Mouse (Mus musculus): Measurements from ENCODE around the gene Gm9837. TPM values are rescaled to one million over a fixed set of nuclear protein-coding genes. Genes with fewer than 3 reads are reported as not detected.
A peak's percentile ranks its signal among the peaks of the same experiment; 100 is the strongest.
"Not testable (repeated sequence)": the region's sequence is repeated elsewhere in the genome, so short reads cannot be mapped to it uniquely, and the experiment has no call there.

Gene Gm9837
- polyA plus RNA-seq, 1 experiment: not detected

- H3K27ac ChIP-seq (ENCODE audit: insufficient read depth, low read length): no peak overlapping the region
- TF ChIP-seq POLR2A (IDR thresholded peaks at IDR 0.05; ENCODE audit: low read depth, low read length) (no peak), CTCF (IDR thresholded peaks at IDR 0.05; ENCODE audit: borderline replicate concordance, insufficient read depth, low read length) (no peak)
Observed at GRCm38 (mm10) chr11:53429182-53429581, 41.1 kb downstream of the Gm9837 start.

DNA sequence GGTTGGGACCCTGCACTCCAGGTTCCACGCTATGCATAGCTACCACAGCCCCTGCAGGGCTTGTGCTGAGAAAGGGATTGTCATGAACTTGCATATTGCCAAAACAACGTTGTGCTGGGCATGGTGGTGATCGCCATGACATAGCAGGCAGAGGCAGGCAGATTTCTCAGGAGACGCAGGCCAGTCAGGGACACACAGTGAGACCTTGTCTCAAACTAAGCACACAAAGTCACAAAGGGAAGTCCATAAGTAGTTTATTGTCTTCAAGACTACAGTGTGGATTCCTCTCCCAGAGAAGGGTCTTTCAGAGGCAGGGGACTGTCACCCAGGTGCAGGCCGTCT, 41.6 kb downstream of the Gm9837 start:
- 0 out of 2 replicates have a peak, but pooled peaks have one; percentile 7 for TF ChIP-seq POLR2A (IDR thresholded peaks at IDR 0.05; ENCODE audit: low read depth, low read length)
- TF ChIP-seq CTCF (IDR thresholded peaks at IDR 0.05; ENCODE audit: borderline replicate concordance, insufficient read depth, low read length): no peak
- H3K4me1 ChIP-seq (ENCODE audit: control insufficient read depth, insufficient read depth, low read length): peaks cover 4% of the 10 kb centered on the region; the same call in 1 of the 2 replicates
- H3K27ac ChIP-seq (ENCODE audit: insufficient read depth, low read length): no peak overlapping the region
- no peak overlapping the region for H3K4me3 ChIP-seq (ENCODE audit: insufficient read depth, low read length)

More at GRCm38 (mm10) chr11:53429182-53429581, 41.1 kb downstream of the Gm9837 start:
- peak overlapping the region; percentile 78 for H3K4me3 ChIP-seq (ENCODE audit: insufficient read depth, low read length)
- H3K4me1 ChIP-seq (ENCODE audit: control insufficient read depth, insufficient read depth, low read length): peaks cover 4% of the 10 kb centered on the region; the same call in 1 of the 2 replicates

- Histone ChIP-seq H3K4me3 (ENCODE audit: insufficient read depth, low read length) (no peak overlapping the region), H3K27ac (ENCODE audit: insufficient read depth, low read length) (no peak overlapping the region), H3K4me1 (ENCODE audit: control insufficient read depth, insufficient read depth, low read length) (peaks cover 4% of the 10 kb centered on the region; the same call in 1 of the 2 replicates)
- TF ChIP-seq CTCF (IDR thresholded peaks at IDR 0.05; ENCODE audit: borderline replicate concordance, insufficient read depth, low read length): no peak
- TF ChIP-seq POLR2A (IDR thresholded peaks at IDR 0.05; ENCODE audit: low read depth, low read length): 0 out of 2 replicates have a peak, but pooled peaks have one; percentile 3
Observed at GRCm38 (mm10) chr11:53427993-53428715, 42.1 kb downstream of the Gm9837 start.

- H3K4me3 ChIP-seq (ENCODE audit: insufficient read depth, low read length); H3K4me1 ChIP-seq (ENCODE audit: control insufficient read depth, insufficient read depth, low read length); H3K27ac ChIP-seq (ENCODE audit: insufficient read depth, low read length): not testable (repeated sequence)
Observed at GRCm38 (mm10) chr11:53426914-53427313, 43.4 kb downstream of the Gm9837 start.

DNA sequence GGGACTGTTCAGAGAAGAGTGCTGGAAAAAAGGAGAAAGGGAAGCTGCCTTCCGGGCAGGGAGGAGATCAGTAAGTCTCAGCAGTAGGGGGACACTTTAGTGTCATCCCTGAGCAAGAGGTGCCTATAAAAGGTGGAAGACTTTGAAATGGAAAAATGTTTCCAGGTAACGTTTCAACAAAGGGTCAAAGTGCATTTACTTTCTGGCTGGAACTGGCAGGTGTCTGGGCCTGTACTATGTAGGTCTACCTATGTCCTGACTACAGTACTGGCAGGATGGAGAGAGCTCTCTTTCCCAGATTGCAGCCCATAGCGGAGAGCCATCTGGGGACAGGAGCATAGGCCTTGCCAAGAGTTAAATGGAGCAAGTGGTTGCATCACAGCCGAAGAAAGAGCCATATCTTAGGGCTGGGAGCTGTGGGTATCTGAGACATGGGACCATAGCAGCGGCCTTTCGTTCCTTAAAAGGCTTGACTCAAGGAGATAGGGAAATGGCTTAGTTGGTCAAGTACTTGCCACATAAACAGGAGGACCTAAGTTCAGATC, 44.5 kb downstream of the Gm9837 start:
- no peak for TF ChIP-seq CTCF (IDR thresholded peaks at IDR 0.05; ENCODE audit: borderline replicate concordance, insufficient read depth, low read length)
- TF ChIP-seq POLR2A (IDR thresholded peaks at IDR 0.05; ENCODE audit: low read depth, low read length): no peak
- Histone ChIP-seq H3K27ac (ENCODE audit: insufficient read depth, low read length) (no peak overlapping the region), H3K4me3 (ENCODE audit: insufficient read depth, low read length) (no peak overlapping the region), H3K4me1 (ENCODE audit: control insufficient read depth, insufficient read depth, low read length) (peaks cover 4% of the 10 kb centered on the region; the same call in 1 of the 2 replicates)

GRCm38 (mm10) chr11:53425251-53425650, 45.0 kb downstream of the Gm9837 start:
- no peak for TF ChIP-seq CTCF (IDR thresholded peaks at IDR 0.05; ENCODE audit: borderline replicate concordance, insufficient read depth, low read length)
- no peak for TF ChIP-seq POLR2A (IDR thresholded peaks at IDR 0.05; ENCODE audit: low read depth, low read length)
- H3K27ac ChIP-seq (ENCODE audit: insufficient read depth, low read length): no peak overlapping the region
- no peak overlapping the region for H3K4me3 ChIP-seq (ENCODE audit: insufficient read depth, low read length)

GRCm38 (mm10) chr11:53424826-53425225, 45.5 kb downstream of the Gm9837 start:
- Histone ChIP-seq H3K27ac (ENCODE audit: insufficient read depth, low read length) (no peak overlapping the region), H3K4me3 (ENCODE audit: insufficient read depth, low read length) (no peak overlapping the region), H3K4me1 (ENCODE audit: control insufficient read depth, insufficient read depth, low read length) (peaks cover 4% of the 10 kb centered on the region; the same call in 1 of the 2 replicates)
- TF ChIP-seq CTCF (IDR thresholded peaks at IDR 0.05; ENCODE audit: borderline replicate concordance, insufficient read depth, low read length) (no peak), POLR2A (IDR thresholded peaks at IDR 0.05; ENCODE audit: low read depth, low read length) (no peak)

More at GRCm38 (mm10) chr11:53425251-53425650, 45.0 kb downstream of the Gm9837 start:
- peaks cover 4% of the 10 kb centered on the region; the same call in 1 of the 2 replicates for H3K4me1 ChIP-seq (ENCODE audit: control insufficient read depth, insufficient read depth, low read length)

DNA sequence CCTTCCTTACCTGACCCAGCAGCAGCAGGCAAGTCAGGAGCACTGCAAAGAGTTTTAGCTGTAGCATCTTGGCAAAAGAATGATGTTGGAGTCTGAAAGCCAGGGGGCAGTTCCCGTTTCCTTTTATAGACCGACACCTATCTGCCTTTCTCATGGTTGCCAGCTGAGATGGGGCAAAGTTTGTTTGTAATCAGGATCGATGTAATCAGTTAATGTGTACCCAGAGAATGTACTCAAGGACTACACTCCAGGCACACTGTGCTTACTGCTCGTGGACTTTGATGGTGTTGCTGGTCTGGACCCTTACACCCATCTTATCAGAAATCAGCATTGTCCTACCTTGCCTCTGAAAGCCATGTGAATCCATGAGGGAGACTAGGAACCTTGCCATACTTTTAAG, 47.2 kb downstream of the Gm9837 start, which contains the start of gene Leap2:
Gene Leap2, minus strand, starts transcription at position 135 of the 400 bp plus-strand sequence.
- no peak for TF ChIP-seq CTCF (IDR thresholded peaks at IDR 0.05; ENCODE audit: borderline replicate concordance, insufficient read depth, low read length)
- TF ChIP-seq POLR2A (IDR thresholded peaks at IDR 0.05; ENCODE audit: low read depth, low read length): no peak

More for the DNA sequence above, 47.2 kb downstream of the Gm9837 start, which contains the start of gene Leap2:
- H3K27ac ChIP-seq (ENCODE audit: insufficient read depth, low read length): no peak within 1 kb of the TSS
- no peak within 1 kb of the TSS for H3K4me3 ChIP-seq (ENCODE audit: insufficient read depth, low read length)
- no peaks in the 10 kb centered on the region for H3K4me1 ChIP-seq (ENCODE audit: control insufficient read depth, insufficient read depth, low read length)

Other genes with a start within 250 kb of the Gm9837 start
- gene Hspa4, start 170.0 kb downstream of the Gm9837 start, polyA plus RNA-seq (2011; ENCODE audit: insufficient read length, low read depth, missing spikeins): 229 and 302 TPM in 2 replicates
- 17.8 and 22.8 TPM in 2 replicates for gene Zcchc10, start 145.8 kb downstream of the Gm9837 start, polyA plus RNA-seq (2011; ENCODE audit: insufficient read length, low read depth, missing spikeins)
- 317 and 343 TPM in 2 replicates for gene Aff4, start 119.6 kb downstream of the Gm9837 start, polyA plus RNA-seq (2011; ENCODE audit: insufficient read length, low read depth, missing spikeins)
- gene Leap2, start 47.3 kb downstream of the Gm9837 start, polyA plus RNA-seq (2011; ENCODE audit: insufficient read length, low read depth, missing spikeins): not detected in 2 replicates
- 361 and 399 TPM in 2 replicates for gene Uqcrq, start 39.6 kb downstream of the Gm9837 start, polyA plus RNA-seq (2011; ENCODE audit: insufficient read length, low read depth, missing spikeins)
- gene Gdf9, start 39.5 kb downstream of the Gm9837 start, polyA plus RNA-seq (2011; ENCODE audit: insufficient read length, low read depth, missing spikeins): 0.68 and 1.2 TPM in 2 replicates
- gene Gm10447, start 13.4 kb downstream of the Gm9837 start, polyA plus RNA-seq (2011; ENCODE audit: insufficient read length, low read depth, missing spikeins): 0.22 TPM in 1 of 2 replicates, not detected in the other
- gene Shroom1, start 13.3 kb downstream of the Gm9837 start, polyA plus RNA-seq (2011; ENCODE audit: insufficient read length, low read depth, missing spikeins): 2.4 and 3.0 TPM in 2 replicates
- gene Gm9945, start 9.7 kb upstream of the Gm9837 start, polyA plus RNA-seq (2011; ENCODE audit: insufficient read length, low read depth, missing spikeins): not detected in 2 replicates
- gene Sowaha, start 9.8 kb upstream of the Gm9837 start, polyA plus RNA-seq (2011; ENCODE audit: insufficient read length, low read depth, missing spikeins): not detected in 2 replicates
- gene Sept8, start 48.8 kb upstream of the Gm9837 start, polyA plus RNA-seq (2011; ENCODE audit: insufficient read length, low read depth, missing spikeins): 88.6 and 91.6 TPM in 2 replicates
- 27.3 and 35.3 TPM in 2 replicates for gene Kif3a, start 96.9 kb upstream of the Gm9837 start, polyA plus RNA-seq (2011; ENCODE audit: insufficient read length, low read depth, missing spikeins)
- not detected in 2 replicates for gene Il4, start 148.2 kb upstream of the Gm9837 start, polyA plus RNA-seq (2011; ENCODE audit: insufficient read length, low read depth, missing spikeins)
- not detected in 2 replicates for gene Il13, start 164.2 kb upstream of the Gm9837 start, polyA plus RNA-seq (2011; ENCODE audit: insufficient read length, low read depth, missing spikeins)
- gene Rad50, start 236.8 kb upstream of the Gm9837 start, polyA plus RNA-seq (2011; ENCODE audit: insufficient read length, low read depth, missing spikeins): 25.8 and 31.7 TPM in 2 replicates